Mouse (Mus musculus): ENCODE results near the gene Lpp. TPM values are rescaled to one million over a fixed set of nuclear protein-coding genes. Genes with fewer than 3 reads are reported as not detected.

The Lpp gene
- total and polyA plus RNA-seq, 3 experiments: 0.16 TPM; not detected in 2

GRCm38 (mm10) chr16:24471029-24471428 lies 77.7 kb downstream of the Lpp start:
- Histone ChIP-seq H3K27me3 (ENCODE audit: insufficient read depth, low read length) (no peaks in the 10 kb centered on the region), H3K4me3 (ENCODE audit: low read depth, low read length) (no peak overlapping the region), H3K36me3 (replicated peaks) (no peaks in the 10 kb centered on the region), H3K9me3 (replicated peaks) (peaks cover 29% of the 10 kb centered on the region), H3K4me1 (ENCODE audit: insufficient read depth, low read depth, low read length) (no peaks in the 10 kb centered on the region)
- no peak for TF ChIP-seq GATA1 (IDR thresholded peaks at IDR 0.05; ENCODE audit: borderline replicate concordance, low read length)
- TF ChIP-seq CTCF (IDR thresholded peaks at IDR 0.05; ENCODE audit: low read depth, low read length): no peak
- no peak for TF ChIP-seq TAL1 (conservative IDR thresholded peaks at IDR 0.05; ENCODE audit: low read depth, low read length)
- no peak for TF ChIP-seq POLR2AphosphoS5 (IDR thresholded peaks at IDR 0.05; ENCODE audit: insufficient replicate concordance, low read depth, low read length)
- no peak for TF ChIP-seq GATA2 (IDR thresholded peaks at IDR 0.05; ENCODE audit: borderline replicate concordance, low read depth, low read length)
- DNase-seq (ENCODE audit: low spot score) (no peak), ATAC-seq (ENCODE audit: extremely low read depth, insufficient number of reproducible peaks, low FRiP score, poor library complexity, severe bottlenecking) (no peak)

GRCm38 (mm10) chr16:24471801-24472200 lies 78.5 kb downstream of the Lpp start:
- Histone ChIP-seq H3K36me3 (replicated peaks) (no peaks in the 10 kb centered on the region), H3K4me1 (ENCODE audit: insufficient read depth, low read depth, low read length) (no peaks in the 10 kb centered on the region), H3K9me3 (replicated peaks) (peaks cover 24% of the 10 kb centered on the region), H3K4me3 (ENCODE audit: low read depth, low read length) (no peak overlapping the region), H3K27me3 (ENCODE audit: insufficient read depth, low read length) (no peaks in the 10 kb centered on the region)
- no peak for ATAC-seq (ENCODE audit: extremely low read depth, insufficient number of reproducible peaks, low FRiP score, poor library complexity, severe bottlenecking)
- no peak for DNase-seq (ENCODE audit: low spot score)
- no peak for TF ChIP-seq POLR2AphosphoS5 (IDR thresholded peaks at IDR 0.05; ENCODE audit: insufficient replicate concordance, low read depth, low read length)
- TF ChIP-seq GATA2 (IDR thresholded peaks at IDR 0.05; ENCODE audit: borderline replicate concordance, low read depth, low read length): no peak
- no peak for TF ChIP-seq GATA1 (IDR thresholded peaks at IDR 0.05; ENCODE audit: borderline replicate concordance, low read length)
- no peak for TF ChIP-seq CTCF (IDR thresholded peaks at IDR 0.05; ENCODE audit: low read depth, low read length)
- no peak for TF ChIP-seq TAL1 (conservative IDR thresholded peaks at IDR 0.05; ENCODE audit: low read depth, low read length)

GRCm38 (mm10) chr16:24473966-24474365 lies 80.7 kb downstream of the Lpp start:
- H3K27me3 ChIP-seq (ENCODE audit: insufficient read depth, low read length): no peaks in the 10 kb centered on the region
- peaks cover 22% of the 10 kb centered on the region for H3K9me3 ChIP-seq (replicated peaks)
- DNase-seq (ENCODE audit: low spot score) (no peak), ATAC-seq (ENCODE audit: extremely low read depth, insufficient number of reproducible peaks, low FRiP score, poor library complexity, severe bottlenecking) (no peak)
- no peak for TF ChIP-seq TAL1 (conservative IDR thresholded peaks at IDR 0.05; ENCODE audit: low read depth, low read length)
- TF ChIP-seq CTCF (IDR thresholded peaks at IDR 0.05; ENCODE audit: low read depth, low read length): no peak
- TF ChIP-seq POLR2AphosphoS5 (IDR thresholded peaks at IDR 0.05; ENCODE audit: insufficient replicate concordance, low read depth, low read length): no peak
- TF ChIP-seq GATA2 (IDR thresholded peaks at IDR 0.05; ENCODE audit: borderline replicate concordance, low read depth, low read length): no peak
- no peak for TF ChIP-seq GATA1 (IDR thresholded peaks at IDR 0.05; ENCODE audit: borderline replicate concordance, low read length)
- H3K4me3 ChIP-seq (ENCODE audit: low read depth, low read length): no peak overlapping the region
- no peaks in the 10 kb centered on the region for H3K36me3 ChIP-seq (replicated peaks)
- H3K4me1 ChIP-seq (ENCODE audit: insufficient read depth, low read depth, low read length): no peaks in the 10 kb centered on the region

- Histone ChIP-seq H3K27me3 (ENCODE audit: insufficient read depth, low read length) (no peaks in the 10 kb centered on the region), H3K36me3 (replicated peaks) (no peaks in the 10 kb centered on the region), H3K4me3 (ENCODE audit: low read depth, low read length) (no peak overlapping the region), H3K4me1 (ENCODE audit: insufficient read depth, low read depth, low read length) (no peaks in the 10 kb centered on the region), H3K9me3 (replicated peaks) (peaks cover 25% of the 10 kb centered on the region)
- TF ChIP-seq POLR2AphosphoS5 (IDR thresholded peaks at IDR 0.05; ENCODE audit: insufficient replicate concordance, low read depth, low read length) (no peak), GATA1 (IDR thresholded peaks at IDR 0.05; ENCODE audit: borderline replicate concordance, low read length) (no peak), GATA2 (IDR thresholded peaks at IDR 0.05; ENCODE audit: borderline replicate concordance, low read depth, low read length) (no peak), TAL1 (conservative IDR thresholded peaks at IDR 0.05; ENCODE audit: low read depth, low read length) (no peak)
- no peak for ATAC-seq (ENCODE audit: extremely low read depth, insufficient number of reproducible peaks, low FRiP score, poor library complexity, severe bottlenecking)
- no peak for DNase-seq (ENCODE audit: low spot score)
These were observed 81.5 kb downstream of the Lpp start for GRCm38 (mm10) chr16:24474781-24475180.

GRCm38 (mm10) chr16:24475305-24475947 lies 82.1 kb downstream of the Lpp start:
- TF ChIP-seq GATA2 (IDR thresholded peaks at IDR 0.05; ENCODE audit: borderline replicate concordance, low read depth, low read length): no peak
- no peak for TF ChIP-seq CTCF (IDR thresholded peaks at IDR 0.05; ENCODE audit: low read depth, low read length)
- no peak for TF ChIP-seq POLR2AphosphoS5 (IDR thresholded peaks at IDR 0.05; ENCODE audit: insufficient replicate concordance, low read depth, low read length)
- no peak for TF ChIP-seq TAL1 (conservative IDR thresholded peaks at IDR 0.05; ENCODE audit: low read depth, low read length)
- no peak for TF ChIP-seq GATA1 (IDR thresholded peaks at IDR 0.05; ENCODE audit: borderline replicate concordance, low read length)
- no peak for ATAC-seq (ENCODE audit: extremely low read depth, insufficient number of reproducible peaks, low FRiP score, poor library complexity, severe bottlenecking)
- no peak overlapping the region for H3K4me3 ChIP-seq (ENCODE audit: low read depth, low read length)
- H3K9me3 ChIP-seq (replicated peaks): peaks cover 23% of the 10 kb centered on the region
- H3K27me3 ChIP-seq (ENCODE audit: insufficient read depth, low read length): no peaks in the 10 kb centered on the region
- H3K4me1 ChIP-seq (ENCODE audit: insufficient read depth, low read depth, low read length): no peaks in the 10 kb centered on the region
- no peak for DNase-seq (ENCODE audit: low spot score)
- no peaks in the 10 kb centered on the region for H3K36me3 ChIP-seq (replicated peaks)

GRCm38 (mm10) chr16:24476911-24477401 lies 83.6 kb downstream of the Lpp start:
- ATAC-seq (ENCODE audit: extremely low read depth, insufficient number of reproducible peaks, low FRiP score, poor library complexity, severe bottlenecking) (no peak), DNase-seq (ENCODE audit: low spot score) (no peak)
- H3K4me3 ChIP-seq (ENCODE audit: low read depth, low read length): no peak overlapping the region
- TF ChIP-seq GATA2 (IDR thresholded peaks at IDR 0.05; ENCODE audit: borderline replicate concordance, low read depth, low read length): no peak
- no peak for TF ChIP-seq GATA1 (IDR thresholded peaks at IDR 0.05; ENCODE audit: borderline replicate concordance, low read length)
- no peak for TF ChIP-seq TAL1 (conservative IDR thresholded peaks at IDR 0.05; ENCODE audit: low read depth, low read length)
- no peak for TF ChIP-seq POLR2AphosphoS5 (IDR thresholded peaks at IDR 0.05; ENCODE audit: insufficient replicate concordance, low read depth, low read length)
- no peak for TF ChIP-seq CTCF (IDR thresholded peaks at IDR 0.05; ENCODE audit: low read depth, low read length)
- no peaks in the 10 kb centered on the region for H3K36me3 ChIP-seq (replicated peaks)
- H3K4me1 ChIP-seq (ENCODE audit: insufficient read depth, low read depth, low read length): no peaks in the 10 kb centered on the region
- no peaks in the 10 kb centered on the region for H3K27me3 ChIP-seq (ENCODE audit: insufficient read depth, low read length)
- peaks cover 24% of the 10 kb centered on the region for H3K9me3 ChIP-seq (replicated peaks)
